Mouse (Mus musculus) liver, embryonic 11.5 days (tissue): ENCODE measurements at regions not wholly inside any gene's neighbourhood (a gene's known extent, or its start where the extent isn't known, plus 50 kb on each side); places are given as distances from the start of the nearest gene placed in this dataset.
A peak's percentile ranks its signal among the peaks of the same experiment; 100 is the strongest.

Experiments
- ATAC-seq: fragments of 200-750 bp; cut with Nextera tagmentation; replicated peaks from 2 replicates; pipeline ENCODE4 v1.8.0; 2017; ENCODE audit warnings: moderate number of reproducible peaks, mild to moderate bottlenecking, moderate TSS enrichment, moderate library complexity; ENCODE audit not compliant: low FRiP score
- DNase-seq: peaks from one replicate; pipeline ENCODE4 v3.0.0-alpha.2; 2017; ENCODE audit warnings: low spot score
- H3K27ac ChIP-seq: fragments of 300-500 bp; sonication (generic); 2 replicates; pipeline ENCODE4 v1.5.1; 2014; ENCODE audit warnings: mild to moderate bottlenecking, low read depth, low read length, control low read depth
- H3K27me3 ChIP-seq: fragments of 300-500 bp; sonication (generic); replicated peaks from 2 replicates; pipeline ENCODE4 v1.6.1; 2014; ENCODE audit warnings: low read length, mixed read lengths; ENCODE audit not compliant: control insufficient read depth, insufficient read depth
- H3K36me3 ChIP-seq: fragments of 300-500 bp; sonication (generic); 2 replicates; pipeline ENCODE4 v1.6.1; 2014; ENCODE audit warnings: mild to moderate bottlenecking, low read length, moderate library complexity, mixed read lengths; ENCODE audit not compliant: control insufficient read depth, insufficient read depth
- H3K4me1 ChIP-seq: fragments of 300-500 bp; sonication (generic); replicated peaks from 2 replicates; pipeline ENCODE4 v1.6.1; 2014; ENCODE audit warnings: low read length, mixed read lengths; ENCODE audit not compliant: control insufficient read depth, insufficient read depth
- H3K4me2 ChIP-seq: fragments of 300-500 bp; sonication (generic); 2 replicates; pipeline ENCODE4 v1.6.1; 2014; ENCODE audit warnings: mild to moderate bottlenecking, control low read depth, moderate library complexity
- H3K4me3 ChIP-seq: fragments of 300-500 bp; sonication (generic); 2 replicates; pipeline ENCODE4 v1.5.1; 2014; ENCODE audit warnings: low read depth, low read length, control low read depth
- H3K9ac ChIP-seq: fragments of 300-500 bp; sonication (generic); 2 replicates; pipeline ENCODE4 v1.6.1; 2014; ENCODE audit warnings: low read depth, low read length, control low read depth
- H3K9me3 ChIP-seq: fragments of 300-500 bp; sonication (generic); 2 replicates; pipeline ENCODE4 v1.6.1; 2016; ENCODE audit warnings: low read length, inconsistent platforms, mixed read lengths; ENCODE audit not compliant: control insufficient read depth
- WGBS: fragments of 180-500 bp; shearing (Covaris S2); extraction: QIAGEN DNeasy Blood & Tissue Kit; methylation state at CpG from one replicate; pipeline ENCODE4 v1.1.7; 2014; 5-methylcytosine and 5-hydroxymethylcytosine counted together

DNA sequence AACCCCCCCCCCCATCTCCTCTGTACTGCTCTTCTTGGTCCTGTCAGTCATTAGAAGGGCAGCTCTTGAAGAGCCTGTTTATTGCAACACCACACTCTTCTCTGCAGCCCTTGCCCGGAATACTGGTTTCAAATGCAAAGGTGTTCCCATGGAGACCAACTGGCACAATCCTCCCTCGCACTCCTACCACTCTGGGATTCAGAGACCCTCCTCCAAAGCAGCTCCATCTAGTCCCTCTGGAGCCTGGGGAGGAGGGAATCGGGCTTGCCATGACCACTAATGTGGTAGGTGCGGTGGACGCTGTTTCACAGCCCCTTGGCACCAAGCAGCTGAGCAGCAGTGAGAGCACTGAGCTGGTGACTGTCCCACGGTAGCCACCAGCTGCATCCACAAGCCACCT lies 83.1 kb downstream of the Stk35 start:
- Histone ChIP-seq H3K36me3 (no peaks in the 10 kb centered on the region), H3K4me2 (no peak overlapping the region), H3K27me3 (no peaks in the 10 kb centered on the region), H3K9me3 (no peaks in the 10 kb centered on the region), H3K27ac (no peak overlapping the region), H3K9ac (no peak overlapping the region), H3K4me1 (no peaks in the 10 kb centered on the region), H3K4me3 (no peak overlapping the region)
- 49% methylated on average over 6 of the region's 6 CpGs for WGBS
- DNase-seq (no peak), ATAC-seq (no peak)

DNA sequence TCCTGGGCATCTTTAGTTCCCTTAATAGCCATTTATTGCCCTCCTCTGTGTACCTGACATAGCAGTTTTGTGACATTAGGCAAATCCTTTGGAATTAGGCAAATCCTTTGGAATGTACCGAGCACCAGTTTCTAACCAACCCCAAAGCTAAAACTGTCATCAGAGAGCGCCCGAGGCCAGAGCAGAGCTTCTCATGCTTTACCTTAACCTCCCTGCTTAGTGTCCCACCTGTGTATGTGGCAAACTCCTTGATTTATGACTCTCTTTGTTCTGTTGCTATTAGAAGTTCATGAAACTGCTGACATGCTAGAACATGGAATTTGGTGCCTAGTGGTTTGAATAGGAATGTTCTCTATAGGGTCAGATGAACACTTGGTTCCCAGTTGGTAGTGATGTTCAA lies 84.0 kb downstream of the Stk35 start:
- H3K9ac ChIP-seq: no peak overlapping the region
- ATAC-seq: no peak
- no peaks in the 10 kb centered on the region for H3K9me3 ChIP-seq
- H3K27me3 ChIP-seq: no peaks in the 10 kb centered on the region
- H3K36me3 ChIP-seq: no peaks in the 10 kb centered on the region
- no peaks in the 10 kb centered on the region for H3K4me1 ChIP-seq
- DNase-seq: no peak
- WGBS: 90% methylated on average over 3 of the region's 3 CpGs
- H3K4me2 ChIP-seq: no peak overlapping the region
- H3K4me3 ChIP-seq: no peak overlapping the region
- H3K27ac ChIP-seq: no peak overlapping the region

DNA sequence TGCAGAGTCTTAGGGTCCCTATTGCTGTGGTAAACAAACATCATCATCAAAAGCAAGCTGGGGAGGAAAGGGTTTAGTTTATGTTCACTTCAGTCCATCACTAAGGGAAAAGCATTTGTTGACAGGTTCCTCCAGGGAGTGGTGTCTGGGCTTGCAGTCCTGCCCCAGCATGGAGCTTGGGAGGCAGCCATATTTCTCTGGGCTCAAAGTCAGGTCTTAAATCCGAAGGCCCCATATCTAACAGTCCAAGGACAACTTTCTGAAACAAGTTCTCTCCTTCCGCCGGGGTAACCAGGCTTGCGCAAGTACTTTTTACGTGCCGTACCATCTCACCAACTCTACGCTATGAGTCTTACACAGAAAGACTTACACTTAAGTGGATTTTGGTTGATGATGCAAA lies 85.2 kb downstream of the Stk35 start:
- Histone ChIP-seq H3K4me1 (no peaks in the 10 kb centered on the region), H3K27me3 (no peaks in the 10 kb centered on the region), H3K27ac (no peak overlapping the region), H3K4me3 (no peak overlapping the region), H3K4me2 (no peak overlapping the region), H3K9ac (no peak overlapping the region), H3K9me3 (no peaks in the 10 kb centered on the region), H3K36me3 (no peaks in the 10 kb centered on the region)
- 91% methylated on average over 7 of the region's 7 CpGs for WGBS
- DNase-seq: no peak
- ATAC-seq: no peak

DNA sequence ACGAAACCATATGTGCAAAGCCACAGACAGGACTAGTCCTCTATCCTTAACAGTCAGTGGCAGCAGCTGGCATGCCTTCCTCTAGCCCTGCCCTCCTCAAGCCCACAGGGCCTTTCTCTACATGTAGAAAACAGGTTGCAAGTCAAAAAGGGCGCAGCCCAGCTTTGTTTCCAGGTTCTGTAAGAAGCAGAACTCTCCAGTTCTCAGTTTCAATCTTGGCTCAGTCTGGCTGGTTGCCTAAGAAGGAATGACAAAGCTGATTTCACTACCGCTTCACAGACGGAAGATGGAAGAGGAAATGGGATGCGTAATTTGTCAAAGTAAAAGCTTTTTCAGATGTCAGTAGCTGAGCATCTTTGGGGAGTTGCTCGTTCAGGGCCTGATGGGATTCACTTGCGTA lies 92.9 kb downstream of the Stk35 start:
- no peak overlapping the region for H3K4me2 ChIP-seq
- ATAC-seq: no peak
- no peak overlapping the region for H3K9ac ChIP-seq
- H3K4me3 ChIP-seq: no peak overlapping the region
- no peaks in the 10 kb centered on the region for H3K9me3 ChIP-seq
- no peak overlapping the region for H3K27ac ChIP-seq
- WGBS: 45% methylated on average over 7 of the region's 7 CpGs
- no peaks in the 10 kb centered on the region for H3K36me3 ChIP-seq
- no peak for DNase-seq
- H3K4me1 ChIP-seq: no peaks in the 10 kb centered on the region
- H3K27me3 ChIP-seq: no peaks in the 10 kb centered on the region

DNA sequence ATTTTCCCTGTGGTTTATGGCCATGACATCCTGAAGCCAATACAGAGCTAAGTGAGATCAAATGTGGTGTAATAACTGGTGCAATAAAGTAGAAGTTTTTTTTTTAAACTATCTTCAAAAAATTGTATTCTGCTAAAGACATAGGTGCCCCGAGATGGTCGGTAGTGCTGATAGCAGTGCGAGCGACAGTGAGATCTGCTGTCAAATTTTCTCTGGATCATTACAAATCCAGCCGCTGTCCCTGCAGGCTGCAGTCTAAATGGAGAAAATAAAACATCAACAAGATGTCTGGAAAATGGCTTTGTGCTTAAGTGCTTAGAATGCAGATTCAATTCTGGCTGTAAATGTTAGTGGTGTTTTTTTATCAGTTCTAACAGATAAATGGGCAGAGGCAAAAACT lies 93.5 kb downstream of the Stk35 start:
- H3K4me1 ChIP-seq: no peaks in the 10 kb centered on the region
- H3K4me2 ChIP-seq: no peak overlapping the region
- ATAC-seq: no peak
- H3K27me3 ChIP-seq: no peaks in the 10 kb centered on the region
- H3K27ac ChIP-seq: no peak overlapping the region
- H3K9me3 ChIP-seq: no peaks in the 10 kb centered on the region
- 82% methylated on average over 5 of the region's 5 CpGs for WGBS
- no peak overlapping the region for H3K9ac ChIP-seq
- H3K36me3 ChIP-seq: no peaks in the 10 kb centered on the region
- no peak for DNase-seq
- H3K4me3 ChIP-seq: no peak overlapping the region

DNA sequence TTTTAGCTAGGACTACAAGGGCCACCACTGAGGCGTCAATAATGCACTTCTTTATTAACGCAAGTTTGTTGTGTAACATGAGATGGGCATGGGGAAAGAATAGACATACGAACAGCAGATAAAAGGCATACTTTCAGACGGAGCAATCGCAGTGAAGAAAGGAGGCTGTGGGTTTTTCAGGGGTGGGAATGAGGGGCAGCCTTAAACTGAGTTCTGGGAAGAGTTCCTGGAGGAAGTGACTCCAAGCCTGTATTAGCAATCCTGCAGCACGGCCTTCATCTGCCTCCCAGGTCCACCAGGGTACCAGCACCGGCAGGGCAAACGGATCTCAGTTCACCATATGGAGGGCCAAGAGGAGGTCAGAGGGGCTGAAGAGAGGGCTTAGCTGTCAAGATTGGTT lies 94.6 kb downstream of the Stk35 start:
- Histone ChIP-seq H3K9me3 (no peaks in the 10 kb centered on the region), H3K9ac (no peak overlapping the region), H3K4me3 (no peak overlapping the region), H3K36me3 (no peaks in the 10 kb centered on the region), H3K4me2 (no peak overlapping the region), H3K27ac (no peak overlapping the region), H3K27me3 (no peaks in the 10 kb centered on the region), H3K4me1 (no peaks in the 10 kb centered on the region)
- ATAC-seq: no peak
- 59% methylated on average over 8 of the region's 8 CpGs for WGBS
- DNase-seq: no peak

DNA sequence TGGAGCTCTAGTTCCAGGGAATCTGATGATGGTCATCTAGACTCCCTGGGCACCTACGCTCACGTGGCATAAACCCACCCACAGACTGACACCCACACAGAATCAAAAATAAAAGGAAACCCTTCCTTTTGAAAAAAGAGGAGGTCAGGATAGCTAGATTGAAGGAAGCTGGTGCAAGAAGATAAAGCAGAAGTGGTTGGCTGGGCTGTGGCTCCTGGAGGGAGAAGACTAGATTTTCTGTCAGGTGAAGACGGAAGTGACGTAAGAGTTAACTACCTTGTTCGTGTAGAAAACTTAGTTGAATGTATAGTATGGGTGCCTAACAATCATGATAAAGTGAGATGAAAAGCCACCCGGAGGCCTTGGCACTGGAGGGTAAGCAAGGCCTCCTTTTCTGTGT lies 95.1 kb downstream of the Stk35 start:
- ATAC-seq: no peak
- H3K4me3 ChIP-seq: no peak overlapping the region
- no peak overlapping the region for H3K27ac ChIP-seq
- H3K27me3 ChIP-seq: no peaks in the 10 kb centered on the region
- no peaks in the 10 kb centered on the region for H3K36me3 ChIP-seq
- no peaks in the 10 kb centered on the region for H3K9me3 ChIP-seq
- DNase-seq: no peak
- no peak overlapping the region for H3K9ac ChIP-seq
- no peak overlapping the region for H3K4me2 ChIP-seq
- WGBS: 56% methylated on average over 6 of the region's 6 CpGs
- no peaks in the 10 kb centered on the region for H3K4me1 ChIP-seq

DNA sequence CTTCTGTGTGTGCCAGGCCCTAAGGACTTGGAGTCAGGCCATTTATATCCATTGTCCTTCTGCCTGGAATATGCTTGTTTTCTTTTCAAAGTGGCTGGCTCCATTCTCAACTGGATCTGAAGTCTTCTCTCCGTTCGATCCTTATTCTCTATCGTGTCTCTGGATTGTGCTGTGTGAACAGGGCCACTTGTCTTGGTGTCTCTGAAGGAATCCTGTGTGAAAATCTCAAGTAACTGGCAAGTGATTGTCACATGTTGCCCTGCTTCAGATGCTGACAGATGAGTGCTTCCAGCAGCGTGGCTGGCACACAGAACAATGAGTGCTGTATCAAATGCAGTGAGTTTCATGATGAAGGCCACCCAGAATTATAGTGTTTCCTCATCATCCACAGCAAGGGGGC lies 96.4 kb downstream of the Stk35 start:
- H3K4me2 ChIP-seq: no peak overlapping the region
- no peak overlapping the region for H3K4me3 ChIP-seq
- H3K9me3 ChIP-seq: no peaks in the 10 kb centered on the region
- H3K4me1 ChIP-seq: no peaks in the 10 kb centered on the region
- WGBS: 84% methylated on average over 4 of the region's 4 CpGs
- ATAC-seq: no peak
- no peak overlapping the region for H3K27ac ChIP-seq
- no peaks in the 10 kb centered on the region for H3K36me3 ChIP-seq
- H3K9ac ChIP-seq: no peak overlapping the region
- DNase-seq: no peak
- no peaks in the 10 kb centered on the region for H3K27me3 ChIP-seq

DNA sequence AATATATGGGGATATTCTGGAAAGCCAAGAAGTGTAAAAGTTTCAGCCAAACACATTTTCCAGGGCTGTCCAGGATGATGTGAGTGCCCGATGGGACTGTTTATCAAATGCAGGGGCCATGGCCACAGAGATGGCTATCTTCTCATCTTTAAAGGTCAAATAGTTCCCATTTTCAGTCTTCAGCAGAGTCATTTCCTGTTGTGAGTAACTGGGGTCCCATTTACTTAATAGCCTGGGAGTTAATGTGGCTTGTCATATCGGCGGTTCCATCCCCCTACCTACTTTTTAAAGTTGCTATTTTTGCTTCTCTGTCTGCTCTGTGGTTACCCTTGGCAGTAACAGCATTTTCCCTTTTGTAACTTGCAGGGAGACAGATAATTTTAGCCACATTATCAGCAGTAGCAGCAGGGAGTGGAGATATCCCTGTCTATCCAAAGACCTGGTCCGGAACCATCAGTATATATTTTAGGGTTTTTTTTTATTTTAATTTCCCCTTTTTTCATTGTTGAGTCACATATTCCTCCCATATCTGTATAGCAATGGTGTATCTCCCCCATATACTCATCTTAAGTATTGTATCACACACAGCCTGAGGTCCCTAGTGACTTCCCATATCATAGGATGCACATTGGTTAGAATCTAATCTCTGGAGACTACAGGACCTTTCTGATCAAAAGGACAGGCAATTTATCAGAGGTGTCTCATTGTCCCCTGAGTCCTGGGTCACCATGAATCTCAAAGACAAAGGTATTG lies 103.2 kb downstream of the Stk35 start:
- no peak for DNase-seq
- ATAC-seq: 0 out of 2 replicates have a peak, but pooled peaks have one; percentile 18
- Histone ChIP-seq H3K9me3 (no peaks in the 10 kb centered on the region), H3K4me3 (no peak overlapping the region), H3K27me3 (peaks cover 2% of the 10 kb centered on the region; the same call in 1 of the 2 replicates), H3K4me1 (no peaks in the 10 kb centered on the region; the same call in 1 of the 2 replicates), H3K9ac (no peak overlapping the region), H3K27ac (no peak overlapping the region), H3K4me2 (no peak overlapping the region), H3K36me3 (no peaks in the 10 kb centered on the region)
- 28% methylated on average over 4 of the region's 4 CpGs for WGBS
